In genomic region chr13:34226940-34227339, GRCm38 (mm10) we compare ENCODE assay signal across 20 mouse cellular contexts.
DNase-seq lines count a peak whose midpoint lies in the region; ATAC-seq and TF ChIP-seq lines count a peak whose summit lies in the region.
"Had no signal": no experiment of that assay in that cellular context is flagged by ENCODE, and none has a peak within 500 bp of the region (broad histone marks: within the 10 kb centered on the region; RNA-seq: fewer than 3 reads in every experiment).

No protein-coding gene starts in this region.

- no peak overlapping the region for H3K4me3 ChIP-seq in midbrain, postnatal 0 days (ENCODE audit: low read depth, low read length)
- no peak overlapping the region for H3K4me3 ChIP-seq in midbrain, embryonic 16.5 days (ENCODE audit: low read depth, low read length)
- H3K4me3 ChIP-seq in forebrain, embryonic 13.5 days, result no peak overlapping the region
- no peak overlapping the region for H3K4me3 ChIP-seq in forebrain, postnatal 0 days (ENCODE audit: low read depth, low read length)
- H3K4me3 ChIP-seq in lung, adult 2 months (replicated peaks; ENCODE audit: extremely low read depth, low read depth, low read length), result no peak overlapping the region
- H3K4me3 ChIP-seq: embryonic facial prominence, embryonic 10.5 days; heart, embryonic 13.5 days; hindbrain, embryonic 15.5 days had no signal

- WGBS in midbrain, postnatal 0 days, result 12% methylated on average over 1 of the region's 1 CpGs
- 0% methylated on average over 1 of the region's 1 CpGs for WGBS in midbrain, embryonic 16.5 days
- 0% methylated on average over 1 of the region's 1 CpGs for WGBS in forebrain, embryonic 13.5 days
- 8% methylated on average over 1 of the region's 1 CpGs for WGBS in forebrain, postnatal 0 days
- 60% methylated on average over 1 of the region's 1 CpGs for WGBS in lung, adult 2 months

- ATAC-seq in frontal cortex, adult (ENCODE audit: low TSS enrichment), result peak; percentile 58; the same call in 1 of the 2 replicates
- no peak for ATAC-seq in midbrain, postnatal 0 days (ENCODE audit: low FRiP score)
- ATAC-seq in midbrain, embryonic 16.5 days, result no peak
- peak; percentile 46; the same call in 1 of the 2 replicates for ATAC-seq in forebrain, embryonic 13.5 days
- ATAC-seq in forebrain, postnatal 0 days, result no peak
- ATAC-seq: activated CD4-positive, CD25-positive, alpha-beta regulatory T cell, adult 4 months; inflammation-experienced regulatory T-cells, adult 6 months; intestine, postnatal 0 days had no signal

- no peak for TF ChIP-seq CTCF in midbrain, postnatal 0 days (IDR thresholded peaks at IDR 0.05)
- TF ChIP-seq CTCF in forebrain, postnatal 0 days (IDR thresholded peaks at IDR 0.05; ENCODE audit: low read depth), result no peak
- no peak for TF ChIP-seq CTCF in lung, adult 2 months (IDR thresholded peaks at IDR 0.05; ENCODE audit: insufficient read depth, low read length)

- no peak overlapping the region for H3K4me2 ChIP-seq in midbrain, postnatal 0 days (ENCODE audit: low read depth, low read length, poor library complexity, severe bottlenecking)
- no peak overlapping the region for H3K4me2 ChIP-seq in midbrain, embryonic 16.5 days (ENCODE audit: low read length)
- no peak overlapping the region for H3K4me2 ChIP-seq in forebrain, embryonic 13.5 days
- H3K4me2 ChIP-seq in forebrain, postnatal 0 days (ENCODE audit: low read depth), result no peak overlapping the region
- H3K4me2 ChIP-seq: heart, embryonic 13.5 days; hindbrain, embryonic 15.5 days had no signal

- no peak for TF ChIP-seq POLR2A in lung, adult 2 months (IDR thresholded peaks at IDR 0.05; ENCODE audit: borderline replicate concordance, extremely low read depth, low read depth, low read length)

- H3K9me3 ChIP-seq in midbrain, postnatal 0 days (ENCODE audit: low read length), result no peaks in the 10 kb centered on the region
- no peaks in the 10 kb centered on the region for H3K9me3 ChIP-seq in midbrain, embryonic 16.5 days (replicated peaks; ENCODE audit: control insufficient read depth, low read length, poor library complexity, severe bottlenecking)
- H3K9me3 ChIP-seq in forebrain, embryonic 13.5 days (replicated peaks), result no peaks in the 10 kb centered on the region
- H3K9me3 ChIP-seq in forebrain, postnatal 0 days (ENCODE audit: low read length), result no peaks in the 10 kb centered on the region
- H3K9me3 ChIP-seq: embryonic facial prominence, embryonic 10.5 days; heart, embryonic 13.5 days; hindbrain, embryonic 15.5 days had no signal

- H3K9ac ChIP-seq in midbrain, postnatal 0 days (replicated peaks; ENCODE audit: low read length, poor library complexity, severe bottlenecking), result no peak overlapping the region
- no peak overlapping the region for H3K9ac ChIP-seq in midbrain, embryonic 16.5 days (ENCODE audit: low read depth, low read length)
- no peak overlapping the region for H3K9ac ChIP-seq in forebrain, embryonic 13.5 days
- H3K9ac ChIP-seq in forebrain, postnatal 0 days, result no peak overlapping the region
- H3K9ac ChIP-seq: heart, embryonic 13.5 days; hindbrain, embryonic 15.5 days had no signal

- H3K27ac ChIP-seq in midbrain, postnatal 0 days (ENCODE audit: low read depth, low read length), result no peak overlapping the region
- H3K27ac ChIP-seq in midbrain, embryonic 16.5 days (ENCODE audit: low read length), result no peak overlapping the region
- no peak overlapping the region for H3K27ac ChIP-seq in forebrain, embryonic 13.5 days
- no peak overlapping the region for H3K27ac ChIP-seq in forebrain, postnatal 0 days (ENCODE audit: low read depth, low read length)
- H3K27ac ChIP-seq: embryonic facial prominence, embryonic 10.5 days; heart, embryonic 13.5 days; hindbrain, embryonic 15.5 days had no signal

- no peak for DNase-seq in frontal cortex, postnatal 25 days (ENCODE audit: low spot score in 2 of 2)
- DNase-seq in midbrain, postnatal 0 days (ENCODE audit: low spot score), result peak; percentile 22
- peak; percentile 22 for DNase-seq in forebrain, postnatal 0 days
- DNase-seq in urinary bladder, postnatal 25 days (ENCODE audit: low spot score), result no peak
- no peak for DNase-seq in lung, adult 2 months
- DNase-seq: adrenal gland, postnatal 14 days; cerebellum, adult 2 months; cerebellum, postnatal 10 days; gastrocnemius, postnatal 36 days; heart, adult 11 months; heart, postnatal 36 days had no signal

- H3K36me3 ChIP-seq in midbrain, postnatal 0 days (ENCODE audit: insufficient read depth, low read length), result no peaks in the 10 kb centered on the region
- H3K36me3 ChIP-seq in midbrain, embryonic 16.5 days (ENCODE audit: control insufficient read depth, insufficient read depth, low read length), result no peaks in the 10 kb centered on the region
- no peaks in the 10 kb centered on the region for H3K36me3 ChIP-seq in forebrain, embryonic 13.5 days (ENCODE audit: poor library complexity, severe bottlenecking)
- H3K36me3 ChIP-seq in forebrain, postnatal 0 days (ENCODE audit: insufficient read depth), result no peaks in the 10 kb centered on the region
- H3K36me3 ChIP-seq: embryonic facial prominence, embryonic 10.5 days; heart, embryonic 13.5 days; hindbrain, embryonic 15.5 days had no signal

- peaks cover 6% of the 10 kb centered on the region for H3K4me1 ChIP-seq in midbrain, postnatal 0 days (ENCODE audit: insufficient read depth, low read length)
- peaks cover 16% of the 10 kb centered on the region; the same call in 1 of the 2 replicates for H3K4me1 ChIP-seq in midbrain, embryonic 16.5 days (ENCODE audit: control insufficient read depth, insufficient read depth, low read length)
- peaks cover 57% of the 10 kb centered on the region for H3K4me1 ChIP-seq in forebrain, embryonic 13.5 days
- peaks cover 15% of the 10 kb centered on the region; the same call in 1 of the 2 replicates for H3K4me1 ChIP-seq in forebrain, postnatal 0 days (ENCODE audit: insufficient read depth)
- H3K4me1 ChIP-seq in lung, adult 2 months (ENCODE audit: control insufficient read depth, insufficient read depth, low read length), result peaks cover 4% of the 10 kb centered on the region; the same call in 1 of the 2 replicates

- H3K27me3 ChIP-seq in midbrain, postnatal 0 days (ENCODE audit: insufficient read depth, low read length), result no peaks in the 10 kb centered on the region
- H3K27me3 ChIP-seq in midbrain, embryonic 16.5 days (ENCODE audit: control insufficient read depth, insufficient read depth, low read depth, low read length), result no peaks in the 10 kb centered on the region
- no peaks in the 10 kb centered on the region for H3K27me3 ChIP-seq in forebrain, embryonic 13.5 days
- H3K27me3 ChIP-seq in forebrain, postnatal 0 days (ENCODE audit: insufficient read depth, low read length), result no peaks in the 10 kb centered on the region
- H3K27me3 ChIP-seq: heart, embryonic 13.5 days; hindbrain, embryonic 15.5 days had no signal

Comparison
In these comparisons a context has a peak if more than half of its experiments do, and no peak if none do; other contexts are left out.
1. ATAC-seq: peak in frontal cortex, adult (single experiment) and forebrain, embryonic 13.5 days (single experiment); none in midbrain, postnatal 0 days (single experiment), midbrain, embryonic 16.5 days (single experiment) and forebrain, postnatal 0 days (single experiment).
2. DNase-seq: peak in midbrain, postnatal 0 days (single experiment) and forebrain, postnatal 0 days (single experiment); none in frontal cortex, postnatal 25 days (0 of 2), urinary bladder, postnatal 25 days (single experiment) and lung, adult 2 months (single experiment).